Mouse (Mus musculus): ENCODE measurements at regions not wholly inside any gene's neighbourhood (a gene's known extent, or its start where the extent isn't known, plus 50 kb on each side); places are given as distances from the start of the nearest gene placed in this dataset.

DNA sequence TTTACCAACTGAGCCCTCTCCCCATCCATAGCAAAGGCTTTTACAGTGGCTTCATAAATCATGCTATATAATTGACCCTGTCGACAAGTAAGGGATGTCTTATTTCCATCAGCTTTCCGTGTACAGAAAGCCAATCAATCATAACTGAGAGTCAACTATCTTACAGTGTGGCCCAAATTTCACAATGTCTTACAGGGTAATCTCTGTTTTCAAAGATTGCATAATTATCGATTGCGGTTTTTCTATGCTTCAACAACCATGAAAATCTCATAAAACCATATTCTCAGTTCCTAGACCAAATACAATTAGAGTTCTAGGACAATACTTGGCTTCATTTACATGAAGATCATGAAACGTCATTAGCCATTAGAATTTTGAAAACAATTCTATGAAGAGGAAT is 56.1 kb upstream of the Samsn1 start:
- no peak for DNase-seq (ENCODE audit: low read depth, low spot score)

DNA sequence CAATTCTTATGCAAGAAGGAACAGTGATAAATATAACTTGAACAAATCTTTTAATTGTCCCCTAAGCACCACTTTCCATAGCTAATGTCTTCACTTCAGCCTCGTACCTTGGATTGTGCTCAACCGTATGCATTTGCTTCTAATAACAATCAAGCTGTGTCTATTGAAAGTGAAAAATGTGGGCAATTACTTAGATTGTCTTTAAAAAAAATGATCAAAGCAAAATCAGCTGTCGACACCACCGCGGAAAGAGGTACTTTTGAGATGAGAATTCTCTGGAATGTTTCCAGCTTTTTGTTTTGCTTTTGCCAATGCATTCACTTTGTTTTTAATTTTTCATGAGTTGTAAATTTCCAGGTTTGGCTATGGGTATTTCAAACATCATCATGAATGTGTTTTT is 54.1 kb upstream of the Samsn1 start:
- DNase-seq (ENCODE audit: low read depth, low spot score): no peak

Measured in ZHBTc4 (cell line).